ENCODE assay signal across 9 mouse cellular contexts in genomic region chr1:87929730-87930129, GRCm38 (mm10).
A peak's percentile ranks its signal among the peaks of the same experiment; 100 is the strongest.
DNase-seq lines count a peak whose midpoint lies in the region; ATAC-seq lines count a peak whose summit lies in the region.
"Had no signal": no experiment of that assay in that cellular context is flagged by ENCODE, and none has a peak within 500 bp of the region (broad histone marks: within the 10 kb centered on the region; RNA-seq: fewer than 3 reads in every experiment).

No protein-coding gene starts in this region.

- no peak overlapping the region for H3K4me3 ChIP-seq in kidney, embryonic 14.5 days (ENCODE audit: low read length)

- H3K27ac ChIP-seq in kidney, embryonic 14.5 days (ENCODE audit: low read depth, low read length), result no peak overlapping the region

- peaks cover 54% of the 10 kb centered on the region for H3K36me3 ChIP-seq in kidney, embryonic 14.5 days (ENCODE audit: control insufficient read depth, insufficient read depth, low read length)

- H3K9me3 ChIP-seq in kidney, embryonic 14.5 days (ENCODE audit: control insufficient read depth, low read length), result no peaks in the 10 kb centered on the region

- H3K4me1 ChIP-seq in kidney, embryonic 14.5 days (ENCODE audit: control insufficient read depth, insufficient read depth, low read length), result no peaks in the 10 kb centered on the region

- H3K27me3 ChIP-seq in kidney, embryonic 14.5 days (ENCODE audit: control insufficient read depth, insufficient read depth, low read length), result no peaks in the 10 kb centered on the region

- H3K9ac ChIP-seq in kidney, embryonic 14.5 days (ENCODE audit: low read depth, low read length), result no peak overlapping the region

- ATAC-seq in kidney, embryonic 14.5 days (ENCODE audit: low FRiP score, low TSS enrichment), result no peak

- no peak overlapping the region for H3K4me2 ChIP-seq in kidney, embryonic 14.5 days (replicated peaks; ENCODE audit: low read depth, low read length)

- peak; percentile 16 for DNase-seq in kidney, postnatal 14 days
- DNase-seq in urinary bladder, postnatal 14 days (ENCODE audit: low spot score), result peak; percentile 9
- DNase-seq in urinary bladder, adult 2 months (ENCODE audit: low spot score), result no peak
- DNase-seq in cerebellum, adult 9-10 months, result peak; percentile 83
- DNase-seq in frontal cortex, postnatal 25 days (ENCODE audit: low spot score in 2 of 2), result no peak
- DNase-seq in lung, postnatal 4 days, result no peak
- DNase-seq: heart, postnatal 10 days; kidney, adult 2 months had no signal

- WGBS in kidney, embryonic 14.5 days, result 81% methylated on average over 5 of the region's 5 CpGs

Comparison
In these comparisons a context has a peak if more than half of its experiments do, and no peak if none do; other contexts are left out.
1. DNase-seq: peak in kidney, postnatal 14 days (single experiment), urinary bladder, postnatal 14 days (single experiment) and cerebellum, adult 9-10 months (single experiment); none in urinary bladder, adult 2 months (single experiment), frontal cortex, postnatal 25 days (0 of 2) and lung, postnatal 4 days (0 of 2).